Mouse (Mus musculus) embryonic facial prominence, embryonic 12.5 days (tissue): Measurements from ENCODE around the gene Ube2q1. TPM values are rescaled to one million over a fixed set of nuclear protein-coding genes. Genes with fewer than 3 reads are reported as not detected.

Experiments
- ATAC-seq: fragments of 200-750 bp; cut with Nextera tagmentation; 2 replicates; pipeline ENCODE4 v1.8.0; 2017; ENCODE audit not compliant: insufficient number of reproducible peaks, insufficient read depth, low FRiP score, low TSS enrichment
- H3K27ac ChIP-seq: fragments of 300-500 bp; sonication (generic); 2 replicates; pipeline ENCODE4 v1.5.1; 2016; ENCODE audit warnings: mild to moderate bottlenecking
- H3K27me3 ChIP-seq: fragments of 300-500 bp; sonication (generic); 2 replicates; pipeline ENCODE4 v1.6.1; 2016; ENCODE audit warnings: mild to moderate bottlenecking, moderate library complexity
- H3K36me3 ChIP-seq: fragments of 300-500 bp; sonication (generic); 2 replicates; pipeline ENCODE4 v1.6.1; 2016; ENCODE audit warnings: mild to moderate bottlenecking
- H3K4me1 ChIP-seq: fragments of 300-500 bp; sonication (generic); 2 replicates; pipeline ENCODE4 v1.6.1; 2016
- H3K4me2 ChIP-seq: fragments of 300-500 bp; sonication (generic); replicated peaks from 2 replicates; pipeline ENCODE4 v1.6.1; 2016; ENCODE audit warnings: mild to moderate bottlenecking, moderate library complexity
- H3K4me3 ChIP-seq: fragments of 300-500 bp; sonication (generic); 2 replicates; pipeline ENCODE4 v1.5.1; 2016; ENCODE audit warnings: mild to moderate bottlenecking
- H3K9ac ChIP-seq: fragments of 300-500 bp; sonication (generic); 2 replicates; pipeline ENCODE4 v1.6.1; 2016; ENCODE audit warnings: mild to moderate bottlenecking, moderate library complexity
- H3K9me3 ChIP-seq: fragments of 300-500 bp; sonication (generic); 2 replicates; pipeline ENCODE4 v1.6.1; 2016; ENCODE audit warnings: mild to moderate bottlenecking, moderate library complexity
- WGBS: fragments of 180-500 bp; shearing (Covaris S2); methylation state at CpG from one replicate; pipeline ENCODE4 v1.1.7; 2016; 5-methylcytosine and 5-hydroxymethylcytosine counted together
- polyA plus RNA-seq: library from polyadenylated mRNA; unstranded; fragments of >200 nt; fragmentation: Nextera tagmentation; extraction: Ambion mirVana; gene quantifications from 2 replicates; pipeline ENCODE4 v1.2.1, GENCODE M21; 2016

The Ube2q1 gene
- polyA plus RNA-seq, 1 experiment from 2014 or later, result 18.0 TPM

DNA sequence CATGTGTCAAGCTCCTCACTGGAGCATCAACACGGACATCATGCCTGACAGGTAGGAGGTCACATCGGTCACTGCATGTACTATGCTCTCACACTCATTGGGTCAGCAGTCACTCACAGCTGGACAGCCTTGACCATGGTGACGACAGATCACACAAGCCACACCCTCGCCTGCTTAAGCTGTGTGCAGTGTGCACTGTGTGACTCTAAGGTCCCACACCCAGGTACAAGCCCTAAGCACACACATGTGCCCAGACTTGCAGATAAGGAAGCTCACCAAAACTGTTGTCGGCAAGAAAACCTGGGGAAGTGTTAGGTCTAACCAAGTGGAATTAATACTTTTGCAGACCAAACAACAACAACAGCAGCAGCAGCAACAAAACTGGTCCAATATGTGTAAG lies 34.5 kb downstream of the Ube2q1 start:
- 0 out of 2 replicates have a peak, but pooled peaks have one; percentile 41 for ATAC-seq
- Histone ChIP-seq H3K27ac (no peak overlapping the region), H3K27me3 (0 out of 2 replicates have a peak, but pooled peaks cover 6% of the 10 kb centered on the region), H3K9ac (no peak overlapping the region), H3K36me3 (no peaks in the 10 kb centered on the region), H3K4me2 (no peak overlapping the region), H3K4me3 (no peak overlapping the region), H3K9me3 (no peaks in the 10 kb centered on the region), H3K4me1 (no peaks in the 10 kb centered on the region)
- WGBS, result 79% methylated on average over 5 of the region's 5 CpGs

DNA sequence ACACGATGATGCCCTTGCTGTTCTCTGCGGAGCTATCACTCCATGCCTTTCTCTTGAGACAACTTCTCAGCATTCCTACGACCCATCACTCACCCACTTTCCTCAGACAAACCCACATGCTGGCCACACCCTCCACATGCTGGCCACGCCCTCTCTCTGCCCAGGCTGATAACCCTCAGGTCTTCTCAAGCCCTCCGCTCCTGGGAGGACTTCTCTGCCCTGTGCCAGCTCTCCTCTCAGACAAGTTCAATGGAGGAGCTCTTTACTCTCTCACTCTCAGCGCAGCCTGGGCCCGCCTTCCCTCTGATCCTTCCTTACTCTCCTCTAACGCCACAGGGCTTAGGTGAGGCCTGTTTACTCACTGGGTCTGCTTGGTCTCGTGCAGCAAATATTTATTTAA lies 35.2 kb downstream of the Ube2q1 start:
- 0 out of 2 replicates have a peak, but pooled peaks cover 6% of the 10 kb centered on the region for H3K27me3 ChIP-seq
- H3K4me2 ChIP-seq, result no peak overlapping the region
- H3K4me1 ChIP-seq, result no peaks in the 10 kb centered on the region
- H3K27ac ChIP-seq, result no peak overlapping the region
- H3K9ac ChIP-seq, result no peak overlapping the region
- no peak for ATAC-seq
- no peaks in the 10 kb centered on the region for H3K36me3 ChIP-seq
- no peaks in the 10 kb centered on the region for H3K9me3 ChIP-seq
- WGBS, result 59% methylated on average over 9 of the region's 9 CpGs
- H3K4me3 ChIP-seq, result no peak overlapping the region

DNA sequence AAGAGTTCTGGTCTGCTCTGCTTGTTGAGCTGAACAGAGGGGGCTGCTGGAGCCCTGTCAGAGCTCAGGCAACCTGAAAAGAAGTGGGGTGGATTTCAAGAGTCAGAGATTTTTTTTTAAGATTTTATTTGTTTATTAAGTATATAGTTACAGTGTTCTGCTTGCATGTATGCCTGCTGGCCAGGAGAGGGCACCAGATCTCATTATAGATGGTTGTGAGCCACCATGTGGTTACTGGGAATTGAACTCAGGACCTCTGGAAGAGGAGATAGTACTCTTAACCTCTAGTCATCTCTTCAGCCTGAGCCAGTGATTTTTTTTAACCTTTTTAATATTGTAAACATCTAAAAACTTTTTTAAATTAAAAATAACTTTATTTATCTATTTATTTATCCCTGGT lies 37.4 kb downstream of the Ube2q1 start:
- no peak overlapping the region for H3K27ac ChIP-seq
- no peak overlapping the region for H3K4me3 ChIP-seq
- H3K36me3 ChIP-seq, result no peaks in the 10 kb centered on the region
- no peaks in the 10 kb centered on the region for H3K4me1 ChIP-seq
- H3K9ac ChIP-seq, result no peak overlapping the region
- H3K9me3 ChIP-seq, result no peaks in the 10 kb centered on the region
- no peak overlapping the region for H3K4me2 ChIP-seq
- ATAC-seq, result no peak
- 0 out of 2 replicates have a peak, but pooled peaks cover 6% of the 10 kb centered on the region for H3K27me3 ChIP-seq

DNA sequence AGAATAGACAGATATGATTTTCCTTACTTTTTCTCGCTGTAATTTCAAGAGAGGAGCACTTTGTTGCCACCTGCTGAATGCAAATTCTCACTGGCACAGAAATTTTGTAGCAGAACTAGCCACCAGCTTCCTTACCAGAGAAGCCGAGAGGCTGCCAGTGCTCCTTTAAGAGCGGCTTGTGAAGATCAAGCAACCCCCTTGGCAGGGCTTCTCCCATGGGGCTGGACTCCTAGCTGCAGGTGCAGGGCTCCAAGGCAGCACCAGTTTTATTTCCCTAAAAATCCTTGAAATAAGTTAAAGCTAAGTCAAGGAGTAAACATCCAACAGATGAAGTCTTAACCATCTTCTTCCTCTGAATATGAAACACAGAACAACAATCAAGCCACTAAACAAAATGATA lies 38.8 kb downstream of the Ube2q1 start:
- WGBS, result 63% methylated on average over 3 of the region's 3 CpGs
- 0 out of 2 replicates have a peak, but pooled peaks cover 6% of the 10 kb centered on the region for H3K27me3 ChIP-seq
- no peak for ATAC-seq
- H3K27ac ChIP-seq, result no peak overlapping the region
- H3K9me3 ChIP-seq, result no peaks in the 10 kb centered on the region
- no peaks in the 10 kb centered on the region for H3K4me1 ChIP-seq
- no peak overlapping the region for H3K4me3 ChIP-seq
- H3K36me3 ChIP-seq, result no peaks in the 10 kb centered on the region
- H3K4me2 ChIP-seq, result no peak overlapping the region
- H3K9ac ChIP-seq, result no peak overlapping the region

DNA sequence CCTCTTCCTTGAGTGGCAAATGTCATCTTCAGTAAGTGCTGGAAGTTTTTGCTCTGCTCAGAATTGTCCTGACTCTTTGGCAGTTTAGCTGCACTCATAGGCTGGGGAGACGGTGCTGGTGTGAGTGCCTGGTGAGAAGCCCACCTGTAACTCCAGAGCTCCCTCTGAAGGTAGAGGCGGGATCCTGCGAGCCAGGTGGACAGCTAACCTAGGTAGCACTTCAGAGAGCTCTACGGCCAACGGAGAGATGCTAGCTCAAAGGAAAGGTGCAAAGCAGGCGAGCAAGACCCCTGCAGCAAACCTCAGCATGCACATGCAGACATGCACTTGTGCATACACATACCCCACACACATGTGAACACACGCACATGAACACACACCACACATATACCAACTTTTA lies 40.6 kb downstream of the Ube2q1 start:
- no peaks in the 10 kb centered on the region for H3K36me3 ChIP-seq
- H3K27ac ChIP-seq, result no peak overlapping the region
- H3K9ac ChIP-seq, result no peak overlapping the region
- H3K9me3 ChIP-seq, result no peaks in the 10 kb centered on the region
- 0 out of 2 replicates have a peak, but pooled peaks cover 6% of the 10 kb centered on the region for H3K27me3 ChIP-seq
- H3K4me3 ChIP-seq, result no peak overlapping the region
- WGBS, result 69% methylated on average over 7 of the region's 7 CpGs
- H3K4me2 ChIP-seq, result no peak overlapping the region
- no peak for ATAC-seq
- H3K4me1 ChIP-seq, result no peaks in the 10 kb centered on the region

DNA sequence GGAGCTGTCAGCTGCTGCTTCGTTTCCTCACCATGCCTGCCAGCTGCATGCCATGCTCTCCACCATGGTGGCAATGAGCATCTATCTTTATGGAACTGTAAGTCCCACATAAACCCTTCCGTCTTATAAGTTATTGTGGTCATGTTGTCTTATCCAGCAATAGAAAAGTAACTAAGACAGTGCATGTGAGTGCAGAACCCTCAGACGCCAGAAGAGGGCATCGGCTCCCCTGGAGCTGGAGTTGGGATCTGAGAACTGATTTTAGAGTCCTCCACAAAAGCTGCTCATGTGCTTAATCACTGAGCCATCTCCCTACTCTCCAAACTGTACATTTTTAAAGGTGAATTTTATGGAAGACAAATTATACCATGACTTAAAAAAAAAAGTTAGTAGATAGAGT lies 43.6 kb downstream of the Ube2q1 start:
- Histone ChIP-seq H3K27ac (no peak overlapping the region), H3K9me3 (no peaks in the 10 kb centered on the region), H3K4me1 (no peaks in the 10 kb centered on the region), H3K27me3 (0 out of 2 replicates have a peak, but pooled peaks cover 6% of the 10 kb centered on the region), H3K9ac (no peak overlapping the region), H3K4me3 (no peak overlapping the region), H3K4me2 (no peak overlapping the region), H3K36me3 (no peaks in the 10 kb centered on the region)
- 62% methylated on average over 4 of the region's 4 CpGs for WGBS
- no peak for ATAC-seq

DNA sequence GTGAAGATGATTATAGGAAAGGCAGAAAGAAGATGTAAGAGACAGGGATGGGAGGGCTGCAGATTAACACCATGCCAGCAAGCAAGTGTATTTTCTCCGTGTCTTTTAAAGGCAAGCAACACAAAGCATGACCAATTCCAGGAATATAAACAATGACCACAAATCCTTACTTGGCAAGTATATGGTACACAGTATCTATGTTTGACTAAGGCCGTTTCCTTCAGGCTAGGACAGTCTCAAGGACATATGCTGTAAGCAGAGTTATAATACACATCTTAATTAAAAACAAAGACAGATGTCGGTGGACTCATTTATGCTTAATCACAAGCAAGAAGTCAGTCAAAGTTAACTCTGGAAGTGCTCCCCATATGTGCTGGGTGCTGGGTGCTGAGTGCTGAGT lies 45.2 kb downstream of the Ube2q1 start:
- Histone ChIP-seq H3K9me3 (no peaks in the 10 kb centered on the region), H3K4me2 (no peak overlapping the region), H3K4me1 (no peaks in the 10 kb centered on the region), H3K27ac (no peak overlapping the region), H3K27me3 (no peaks in the 10 kb centered on the region), H3K36me3 (no peaks in the 10 kb centered on the region), H3K4me3 (no peak overlapping the region), H3K9ac (no peak overlapping the region)
- no peak for ATAC-seq
- WGBS, result 72% methylated on average over 3 of the region's 3 CpGs

DNA sequence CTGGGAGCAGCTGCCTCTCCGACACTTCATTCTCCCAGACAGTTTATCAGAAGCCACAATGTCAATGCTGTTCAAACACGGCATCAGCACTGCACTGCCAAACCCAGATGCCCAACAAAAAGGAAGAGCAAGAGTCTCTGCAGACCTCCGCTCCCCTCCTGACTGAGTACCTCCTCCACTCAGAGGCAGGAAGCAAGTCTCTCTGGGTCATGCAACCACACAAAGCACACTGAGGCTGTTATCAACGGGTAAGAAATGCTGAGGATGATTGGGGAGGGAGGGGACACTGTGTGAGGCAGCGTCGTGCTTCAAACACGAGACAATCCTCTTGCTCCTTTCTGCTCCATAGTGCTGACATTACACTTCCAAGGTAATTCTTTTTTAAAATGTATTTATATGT lies 46.5 kb downstream of the Ube2q1 start:
- no peak overlapping the region for H3K4me3 ChIP-seq
- H3K36me3 ChIP-seq, result no peaks in the 10 kb centered on the region
- ATAC-seq, result no peak
- 80% methylated on average over 7 of the region's 7 CpGs for WGBS
- H3K9ac ChIP-seq, result no peak overlapping the region
- no peak overlapping the region for H3K4me2 ChIP-seq
- H3K4me1 ChIP-seq, result no peaks in the 10 kb centered on the region
- no peak overlapping the region for H3K27ac ChIP-seq
- no peaks in the 10 kb centered on the region for H3K9me3 ChIP-seq
- no peaks in the 10 kb centered on the region for H3K27me3 ChIP-seq

DNA sequence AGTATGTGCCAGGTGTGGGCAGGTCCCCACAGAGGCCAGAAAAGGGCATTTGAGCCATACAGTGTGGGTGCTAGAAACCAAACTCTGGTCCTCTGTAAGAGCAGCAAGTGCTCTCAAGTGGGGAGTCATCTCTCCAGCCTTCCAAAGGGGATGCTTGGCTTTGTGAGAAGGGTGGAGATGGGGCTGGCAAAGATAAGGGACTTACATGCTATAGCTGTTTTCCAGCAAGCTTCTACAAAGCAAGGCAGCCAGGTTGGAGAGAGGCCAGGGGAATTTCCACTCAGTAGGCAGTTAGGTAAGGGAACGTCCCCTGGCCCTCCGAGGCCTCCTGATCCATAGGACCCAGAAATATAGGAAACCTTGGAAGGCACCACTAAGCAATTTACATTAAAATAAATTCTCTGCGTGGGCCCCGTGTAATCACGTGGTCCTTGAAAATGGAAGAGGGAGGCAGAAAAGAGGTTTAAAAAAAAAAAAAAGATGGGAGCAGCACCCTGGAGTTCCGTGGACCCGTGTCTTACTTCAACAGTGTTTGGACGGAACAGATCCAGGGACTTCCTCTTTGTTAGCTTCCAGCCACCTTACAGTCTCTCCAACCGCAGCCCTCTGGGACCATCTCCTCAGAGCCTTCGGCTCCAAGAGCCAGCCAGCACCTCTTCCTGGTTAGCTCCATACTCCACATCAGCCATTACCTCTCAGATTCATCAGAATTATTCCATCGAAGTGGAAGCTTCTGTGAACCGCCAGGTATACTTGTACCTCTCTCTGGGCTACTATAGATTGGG lies 47.1 kb downstream of the Ube2q1 start:
- Histone ChIP-seq H3K36me3 (no peaks in the 10 kb centered on the region), H3K4me3 (no peak overlapping the region), H3K4me2 (no peak overlapping the region), H3K27ac (no peak overlapping the region), H3K4me1 (no peaks in the 10 kb centered on the region), H3K9me3 (no peaks in the 10 kb centered on the region), H3K27me3 (no peaks in the 10 kb centered on the region), H3K9ac (no peak overlapping the region)
- ATAC-seq, result no peak
- 86% methylated on average over 12 of the region's 12 CpGs for WGBS

DNA sequence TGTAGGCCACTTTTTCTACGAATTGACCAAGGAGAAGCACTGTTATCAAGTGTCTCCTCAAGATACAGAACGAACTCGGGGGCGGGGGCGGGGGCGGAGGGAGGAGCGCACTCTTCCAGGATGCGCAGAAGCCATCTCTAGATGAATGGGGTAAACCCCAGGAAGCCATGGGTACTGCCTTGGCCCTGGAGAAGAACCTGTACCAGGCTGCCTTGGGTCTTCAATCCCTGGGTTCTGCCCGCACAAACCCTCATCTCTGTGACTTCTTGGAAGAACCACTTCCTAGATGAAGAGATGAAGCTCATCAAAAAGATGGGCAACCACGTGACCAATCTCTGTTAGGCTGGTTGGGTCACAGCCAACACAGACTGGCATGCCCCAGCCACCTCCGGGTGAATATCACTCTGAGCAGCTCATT lies 47.7 kb downstream of the Ube2q1 start:
- no peaks in the 10 kb centered on the region for H3K4me1 ChIP-seq
- WGBS, result 87% methylated on average over 11 of the region's 11 CpGs
- no peaks in the 10 kb centered on the region for H3K27me3 ChIP-seq
- H3K9me3 ChIP-seq, result no peaks in the 10 kb centered on the region
- ATAC-seq, result no peak
- H3K4me2 ChIP-seq, result no peak overlapping the region
- H3K36me3 ChIP-seq, result no peaks in the 10 kb centered on the region
- no peak overlapping the region for H3K27ac ChIP-seq
- H3K4me3 ChIP-seq, result no peak overlapping the region
- H3K9ac ChIP-seq, result no peak overlapping the region

DNA sequence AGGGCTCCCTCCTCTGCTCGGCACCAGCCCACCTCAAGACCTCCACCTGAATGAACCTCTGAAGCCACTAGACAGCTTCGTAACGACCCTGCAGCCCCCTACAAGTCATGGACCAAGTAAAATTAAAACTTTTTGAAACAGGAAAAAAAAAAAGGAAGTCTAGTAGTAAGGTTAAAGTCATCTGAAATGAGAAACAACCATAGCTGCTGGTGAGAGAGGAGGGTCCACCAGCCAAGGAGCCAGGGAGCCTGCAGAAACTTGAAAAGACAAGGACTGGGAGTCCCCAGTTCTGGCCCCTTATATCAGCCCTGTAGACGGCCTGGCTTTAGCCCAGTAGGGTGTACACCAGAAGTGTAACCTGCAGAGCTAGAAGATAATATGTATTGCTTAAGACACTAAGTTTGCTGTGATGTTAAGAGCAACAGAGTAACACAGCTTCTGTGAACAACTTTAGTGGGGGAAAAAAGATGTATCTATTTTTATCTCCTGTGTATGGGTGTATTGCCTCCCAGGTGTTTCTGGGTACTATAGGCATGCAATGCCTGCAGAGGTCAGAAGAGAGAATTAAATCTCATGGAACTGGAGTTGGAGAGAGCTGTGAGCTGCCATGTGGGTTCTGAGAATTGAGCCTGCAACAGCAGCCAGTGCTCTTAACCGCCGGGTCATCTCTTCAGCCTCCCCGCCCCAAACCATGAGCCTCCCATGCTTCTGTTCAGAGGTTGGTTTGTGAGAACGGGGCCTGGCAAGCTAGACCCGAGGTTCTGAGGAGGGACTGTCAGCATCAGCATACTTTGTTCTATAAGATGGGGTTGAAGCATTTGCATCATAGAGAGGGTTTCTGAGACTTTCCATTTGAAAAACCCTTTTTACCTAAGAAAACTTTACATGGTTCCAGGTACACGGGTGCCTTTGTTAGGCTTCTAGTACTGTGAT lies 48.4 kb downstream of the Ube2q1 start:
- H3K4me2 ChIP-seq, result no peak overlapping the region
- 65% methylated on average over 10 of the region's 10 CpGs for WGBS
- ATAC-seq, result no peak
- H3K27ac ChIP-seq, result no peak overlapping the region
- no peaks in the 10 kb centered on the region for H3K4me1 ChIP-seq
- H3K4me3 ChIP-seq, result no peak overlapping the region
- H3K27me3 ChIP-seq, result no peaks in the 10 kb centered on the region
- H3K9me3 ChIP-seq, result no peaks in the 10 kb centered on the region
- no peaks in the 10 kb centered on the region for H3K36me3 ChIP-seq
- no peak overlapping the region for H3K9ac ChIP-seq

DNA sequence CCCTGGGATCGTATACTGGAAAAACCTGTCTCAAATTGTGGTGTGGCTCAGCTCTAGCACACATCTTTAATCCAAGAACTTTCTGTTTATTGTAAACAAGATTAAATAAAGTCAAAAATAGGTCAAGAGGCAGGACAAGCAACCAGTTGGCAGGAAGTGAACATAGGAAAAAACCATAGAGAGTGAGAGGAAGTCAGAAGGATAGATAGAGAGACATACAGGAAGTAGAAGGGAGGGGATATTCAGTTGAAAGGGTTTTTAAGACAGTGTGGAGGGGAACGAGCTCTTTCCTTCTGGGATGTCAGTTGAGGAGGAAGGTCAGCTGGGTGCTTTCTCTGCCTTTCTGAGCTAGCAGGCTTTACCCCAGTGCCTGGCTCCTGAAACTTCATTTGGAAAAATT lies 50.2 kb downstream of the Ube2q1 start:
- Histone ChIP-seq H3K27ac (no peak overlapping the region), H3K36me3 (no peaks in the 10 kb centered on the region), H3K4me1 (no peaks in the 10 kb centered on the region), H3K4me2 (no peak overlapping the region), H3K9ac (no peak overlapping the region), H3K4me3 (no peak overlapping the region), H3K9me3 (no peaks in the 10 kb centered on the region), H3K27me3 (peaks cover 7% of the 10 kb centered on the region)
- WGBS, result 51% methylated on average over 2 of the region's 2 CpGs
- no peak for ATAC-seq
